Mouse (Mus musculus) embryonic facial prominence, embryonic 11.5 days (tissue): ENCODE results near the gene Nufip2. TPM values are rescaled to one million over a fixed set of nuclear protein-coding genes. Genes with fewer than 3 reads are reported as not detected.

Experiments used
- ATAC-seq: fragments of 200-750 bp; cut with Nextera tagmentation; replicated peaks from 2 replicates; pipeline ENCODE4 v1.8.0; 2017; ENCODE audit warnings: low read depth; ENCODE audit not compliant: insufficient number of reproducible peaks, low FRiP score, low TSS enrichment
- DNase-seq: peaks from one replicate; pipeline ENCODE4 v3.0.0-alpha.2; 2015; ENCODE audit warnings: low spot score
- H3K27ac ChIP-seq: fragments of 300-500 bp; sonication (generic); replicated peaks from 2 replicates; pipeline ENCODE4 v1.5.1; 2014; ENCODE audit warnings: mild to moderate bottlenecking, low read depth, low read length, control low read depth
- H3K27me3 ChIP-seq: fragments of 300-500 bp; sonication (generic); 2 replicates; pipeline ENCODE4 v1.6.1; 2014; ENCODE audit warnings: mild to moderate bottlenecking, low read length, moderate library complexity, mixed read lengths; ENCODE audit not compliant: control insufficient read depth, insufficient read depth
- H3K36me3 ChIP-seq: fragments of 300-500 bp; sonication (generic); replicated peaks from 2 replicates; pipeline ENCODE4 v1.6.1; 2014; ENCODE audit warnings: low read depth, mild to moderate bottlenecking, low read length, moderate library complexity, mixed read lengths; ENCODE audit not compliant: control insufficient read depth, insufficient read depth
- H3K4me1 ChIP-seq: fragments of 300-500 bp; sonication (generic); 2 replicates; pipeline ENCODE4 v1.6.1; 2014; ENCODE audit warnings: low read length, mixed read lengths; ENCODE audit not compliant: control insufficient read depth, insufficient read depth
- H3K4me2 ChIP-seq: fragments of 300-500 bp; sonication (generic); 2 replicates; pipeline ENCODE4 v1.6.1; 2014; ENCODE audit warnings: low read depth, mild to moderate bottlenecking, control low read depth, low read length, moderate library complexity
- H3K4me3 ChIP-seq: fragments of 300-500 bp; sonication (generic); 2 replicates; pipeline ENCODE4 v1.5.1; 2014; ENCODE audit warnings: low read depth, low read length, control low read depth
- H3K9ac ChIP-seq: fragments of 300-500 bp; sonication (generic); replicated peaks from 2 replicates; pipeline ENCODE4 v1.6.1; 2014; ENCODE audit warnings: mild to moderate bottlenecking, control low read depth, low read length
- H3K9me3 ChIP-seq: fragments of 300-500 bp; sonication (generic); replicated peaks from 2 replicates; pipeline ENCODE4 v1.6.1; 2016; ENCODE audit warnings: mild to moderate bottlenecking, low read length, inconsistent platforms, mixed read lengths; ENCODE audit not compliant: control insufficient read depth
- WGBS: fragments of 180-500 bp; shearing (Covaris S2); extraction: QIAGEN DNeasy Blood & Tissue Kit; methylation state at CpG from one replicate; pipeline ENCODE4 v1.1.7; 2014; 5-methylcytosine and 5-hydroxymethylcytosine counted together
- polyA plus RNA-seq: library from polyadenylated mRNA; unstranded; fragments of >200 nt; fragmentation: Nextera tagmentation; extraction: Ambion mirVana; gene quantifications from 2 replicates; pipeline ENCODE4 v1.2.1, GENCODE M21; 2014

The Nufip2 gene
- polyA plus RNA-seq, 1 experiment from 2014 or later: 4.1 TPM

DNA sequence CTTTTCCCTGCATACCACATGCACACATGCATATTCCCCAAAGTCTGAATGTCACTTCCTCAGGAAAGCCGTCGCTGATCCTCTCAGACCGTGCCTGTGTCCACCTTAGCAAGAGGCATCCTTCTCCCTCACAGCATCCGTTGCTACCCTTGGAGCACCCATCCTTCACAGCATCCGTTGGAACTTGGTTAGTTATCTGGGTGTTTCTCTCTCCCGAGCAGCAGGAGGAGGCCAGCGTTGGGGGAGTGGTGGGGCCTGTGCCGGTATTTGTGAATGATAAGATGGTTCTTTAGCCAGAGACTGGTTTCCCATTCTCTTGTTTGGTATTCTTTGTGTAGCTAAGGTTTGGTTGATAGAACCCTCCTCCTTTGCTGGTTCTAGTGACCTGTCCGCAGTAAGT, 98.9 kb downstream of the Nufip2 start:
- no peak overlapping the region for H3K4me2 ChIP-seq
- peaks cover 2% of the 10 kb centered on the region; the same call in 1 of the 2 replicates for H3K4me1 ChIP-seq
- WGBS: 85% methylated on average over 9 of the region's 9 CpGs
- no peaks in the 10 kb centered on the region for H3K9me3 ChIP-seq
- H3K36me3 ChIP-seq: no peaks in the 10 kb centered on the region
- no peak overlapping the region for H3K4me3 ChIP-seq
- no peak for DNase-seq
- H3K9ac ChIP-seq: no peak overlapping the region
- ATAC-seq: no peak
- no peaks in the 10 kb centered on the region for H3K27me3 ChIP-seq
- no peak overlapping the region for H3K27ac ChIP-seq

DNA sequence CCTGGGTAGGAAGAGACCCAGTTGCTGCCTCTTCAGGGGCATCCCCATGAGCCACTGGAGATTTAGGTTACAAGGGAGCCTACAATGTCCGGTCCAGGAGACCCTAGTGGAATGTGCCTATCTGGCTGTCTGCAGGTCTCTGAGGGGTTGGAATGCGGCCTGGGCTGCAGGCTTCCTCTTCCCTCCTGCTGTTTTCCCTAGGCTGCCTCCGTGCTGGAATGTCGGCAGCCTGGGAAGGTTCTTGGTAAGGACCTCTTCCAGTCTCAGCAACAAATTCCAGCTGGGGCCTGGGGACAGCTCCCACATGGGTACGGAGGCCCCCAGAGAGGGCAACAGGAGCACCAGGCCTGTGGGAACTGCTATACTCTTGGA, 99.4 kb downstream of the Nufip2 start:
- Histone ChIP-seq H3K4me3 (no peak overlapping the region), H3K4me2 (peak overlapping the region; percentile 3; the same call in 1 of the 2 replicates), H3K4me1 (peaks cover 2% of the 10 kb centered on the region)

DNA sequence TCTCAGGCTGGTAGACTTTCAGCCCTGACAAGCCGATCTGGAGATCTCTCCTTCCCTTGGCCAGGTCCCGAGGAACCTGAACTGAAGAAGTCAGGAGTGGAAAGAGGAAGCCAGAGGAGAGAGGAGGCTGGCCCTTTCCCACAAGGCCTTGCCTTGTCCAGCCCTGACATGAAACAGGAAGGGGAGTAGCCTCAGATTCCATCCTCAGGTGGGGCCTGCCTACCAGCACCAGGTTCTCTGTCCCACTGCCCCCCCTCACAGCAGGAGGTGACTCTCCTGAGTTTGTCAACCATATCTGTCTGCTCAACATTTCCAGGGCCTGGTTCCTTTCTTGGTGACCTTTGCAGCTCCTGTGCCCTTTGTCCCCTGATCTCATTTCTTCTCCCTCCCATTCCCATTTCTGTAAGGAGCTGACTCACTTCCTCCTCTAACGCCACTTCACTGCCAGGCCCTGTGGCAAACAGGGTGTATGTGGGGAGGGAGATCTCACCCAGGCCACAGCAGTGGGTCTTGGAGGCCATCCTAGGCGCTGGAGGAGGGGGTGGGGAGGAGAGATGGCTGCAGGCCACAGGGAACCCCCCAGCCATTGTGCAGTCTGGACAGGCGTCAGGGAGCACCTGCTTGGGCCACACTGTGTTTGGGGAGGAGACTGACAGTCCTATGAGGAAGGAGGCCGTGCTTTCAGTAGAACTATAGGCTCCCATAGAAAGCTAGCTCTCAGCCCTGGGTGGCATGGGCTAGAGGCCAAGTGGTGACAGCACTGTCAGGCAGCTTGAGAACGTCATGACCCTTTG, 100.0 kb downstream of the Nufip2 start:
- no peak overlapping the region for H3K9ac ChIP-seq
- H3K27ac ChIP-seq: no peak overlapping the region
- H3K27me3 ChIP-seq: no peaks in the 10 kb centered on the region
- no peak for ATAC-seq
- H3K4me2 ChIP-seq: no peak overlapping the region; the same call in 1 of the 2 replicates
- no peaks in the 10 kb centered on the region for H3K36me3 ChIP-seq
- H3K4me1 ChIP-seq: peaks cover 4% of the 10 kb centered on the region
- no peak overlapping the region for H3K4me3 ChIP-seq
- WGBS: 68% methylated on average over 7 of the region's 7 CpGs
- no peaks in the 10 kb centered on the region for H3K9me3 ChIP-seq
- DNase-seq: no peak

More for the DNA sequence above, 99.4 kb downstream of the Nufip2 start:
- Histone ChIP-seq H3K27me3 (no peaks in the 10 kb centered on the region), H3K27ac (no peak overlapping the region), H3K9ac (no peak overlapping the region), H3K9me3 (no peaks in the 10 kb centered on the region), H3K36me3 (no peaks in the 10 kb centered on the region)
- DNase-seq: no peak
- ATAC-seq: no peak
- 18% methylated on average over 5 of the region's 5 CpGs for WGBS

DNA sequence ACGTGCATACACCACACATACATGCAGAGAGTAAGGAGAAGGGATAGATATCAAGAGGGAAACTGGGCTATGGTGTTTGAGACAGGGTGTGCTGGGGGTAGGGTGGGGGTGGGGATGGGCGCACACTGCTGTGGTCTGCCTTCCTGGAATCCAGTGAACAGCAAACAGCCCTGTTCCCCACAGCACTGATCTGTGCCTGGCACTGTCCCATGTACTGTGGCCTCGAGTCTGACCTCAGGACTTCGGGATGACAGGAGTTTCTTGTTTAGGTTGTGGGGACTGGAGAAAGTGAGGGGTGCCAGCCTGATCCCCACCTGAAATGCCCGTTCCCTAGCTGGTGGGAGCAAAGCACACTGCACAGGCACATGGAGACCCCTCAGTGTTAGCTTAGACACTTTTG, 101.8 kb downstream of the Nufip2 start, which contains the start of gene Gm10277:
Gm10277 (minus strand) TSS at position 41 of the 400 bp plus-strand sequence.
- no peak within 1 kb of the TSS for H3K4me3 ChIP-seq
- H3K4me2 ChIP-seq: no peak within 1 kb of the TSS
- ATAC-seq: no peak
- H3K27me3 ChIP-seq: no peaks in the 10 kb centered on the region
- H3K9ac ChIP-seq: no peak within 1 kb of the TSS
- no peaks in the 10 kb centered on the region for H3K36me3 ChIP-seq
- DNase-seq: no peak
- H3K9me3 ChIP-seq: no peaks in the 10 kb centered on the region
- H3K27ac ChIP-seq: no peak within 1 kb of the TSS
- H3K4me1 ChIP-seq: peaks cover 7% of the 10 kb centered on the region
- WGBS: 80% methylated on average over 5 of the region's 5 CpGs

DNA sequence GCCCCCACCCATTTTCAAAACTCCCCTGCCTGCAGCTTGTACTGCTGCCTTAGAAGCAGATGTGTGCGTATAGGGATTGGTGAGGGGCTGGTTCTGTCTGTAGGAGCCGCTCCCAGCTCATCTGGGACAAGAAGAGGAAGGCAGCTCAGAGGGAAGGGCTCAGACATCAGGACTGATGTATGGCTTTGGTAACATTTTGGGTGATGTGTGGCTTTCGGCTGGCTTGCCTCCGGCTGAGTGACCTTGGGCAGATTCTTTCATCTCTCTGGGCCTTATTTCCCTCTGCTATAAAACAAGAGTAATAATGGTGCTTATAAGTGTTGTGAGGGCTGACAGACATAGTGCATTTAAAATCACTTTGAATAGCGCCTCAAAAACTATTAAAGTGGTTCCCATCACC, 103.6 kb downstream of the Nufip2 start:
- no peak for ATAC-seq
- peaks cover 7% of the 10 kb centered on the region for H3K4me1 ChIP-seq
- WGBS: 90% methylated on average over 5 of the region's 5 CpGs

GRCm38 (mm10) chr11:77790286-77790685, 104.3 kb downstream of the Nufip2 start:
- peaks cover 7% of the 10 kb centered on the region for H3K4me1 ChIP-seq
- peak overlapping the region; percentile 28; the same call in 1 of the 2 replicates for H3K9ac ChIP-seq
- no peak for DNase-seq
- H3K4me3 ChIP-seq: no peak overlapping the region
- peak overlapping the region; percentile 17; the same call in 1 of the 2 replicates for H3K27ac ChIP-seq
- H3K9me3 ChIP-seq: no peaks in the 10 kb centered on the region
- ATAC-seq: no peak
- no peaks in the 10 kb centered on the region for H3K27me3 ChIP-seq
- WGBS: 49% methylated on average over 9 of the region's 9 CpGs
- no peaks in the 10 kb centered on the region for H3K36me3 ChIP-seq
- no peak overlapping the region for H3K4me2 ChIP-seq

More for the DNA sequence above, 103.6 kb downstream of the Nufip2 start:
- Histone ChIP-seq H3K9ac (no peak overlapping the region), H3K36me3 (no peaks in the 10 kb centered on the region), H3K4me3 (no peak overlapping the region), H3K27me3 (no peaks in the 10 kb centered on the region), H3K27ac (no peak overlapping the region), H3K9me3 (no peaks in the 10 kb centered on the region), H3K4me2 (no peak overlapping the region)
- DNase-seq: no peak

GRCm38 (mm10) chr11:77791241-77791727, 105.3 kb downstream of the Nufip2 start:
- Histone ChIP-seq H3K4me3 (no peak overlapping the region), H3K36me3 (no peaks in the 10 kb centered on the region), H3K9me3 (no peaks in the 10 kb centered on the region), H3K4me2 (no peak overlapping the region; the same call in 1 of the 2 replicates), H3K27me3 (no peaks in the 10 kb centered on the region), H3K27ac (peak overlapping the region; percentile 17), H3K4me1 (peaks cover 5% of the 10 kb centered on the region; the same call in 1 of the 2 replicates), H3K9ac (peak overlapping the region; percentile 43)
- 17% methylated on average over 8 of the region's 8 CpGs for WGBS
- DNase-seq (peak; percentile 62), ATAC-seq (peak; percentile 40)
